Mouse (Mus musculus): ENCODE measurements around the gene Gpr146.

- no peak for TF ChIP-seq POLR2A (IDR thresholded peaks at IDR 0.05; ENCODE audit: insufficient read length, low read depth)
- no peak for TF ChIP-seq MYOD1 (IDR thresholded peaks at IDR 0.05; ENCODE audit: control insufficient read depth in 1 of 3, insufficient read length in 2 of 3, low read depth in 2 of 3)
- TF ChIP-seq POLR2AphosphoS2 (IDR thresholded peaks at IDR 0.05; ENCODE audit: insufficient read length, low read depth): no peak
- no peak for TF ChIP-seq SRF (IDR thresholded peaks at IDR 0.05; ENCODE audit: control insufficient read depth, insufficient read length, low read depth)
- no peak for TF ChIP-seq MAX (IDR thresholded peaks at IDR 0.05; ENCODE audit: low read depth)
- no peak for TF ChIP-seq MYOG (IDR thresholded peaks at IDR 0.05; ENCODE audit: control insufficient read depth in 1 of 3, insufficient read depth in 1 of 3, insufficient read length in 2 of 3, low read depth in 2 of 3)
- TF ChIP-seq E2F4 (IDR thresholded peaks at IDR 0.05; ENCODE audit: insufficient read depth): no peak
Measured at GRCm38 (mm10) chr5:139387329-139388194, 10.1 kb downstream of the Gpr146 start.
